Mouse (Mus musculus) A20 (cell line): Measurements from ENCODE around the gene Gm21680.
"Not testable (repeated sequence)": the region's sequence is repeated elsewhere in the genome, so short reads cannot be mapped to it uniquely, and the experiment has no call there.

Experiments used
- DNase-seq: peaks from one replicate; pipeline ENCODE4 v3.0.0-alpha.2; 2011; ENCODE audit warnings: low read depth, low spot score

The Gm21680 gene

GRCm38 (mm10) chr5:25972563-25972962 is at the start of gene Gm21680:
Gm21680 (minus strand) TSS chr5:25972663.
- DNase-seq: not testable (repeated sequence)

- DNase-seq: not testable (repeated sequence)
These were observed 35.2 kb upstream of the Gm21680 start for GRCm38 (mm10) chr5:26007697-26008096.

GRCm38 (mm10) chr5:26006937-26007695 is 34.7 kb upstream of the Gm21680 start:
- DNase-seq: not testable (repeated sequence)

- not testable (repeated sequence) for DNase-seq
These were observed 32.2 kb upstream of the Gm21680 start, which contains the start of gene Gm1979 for GRCm38 (mm10) chr5:26004698-26005097. Gm1979 (minus strand) TSS chr5:26004798.

GRCm38 (mm10) chr5:25988550-25988949 is 16.1 kb upstream of the Gm21680 start, which contains the start of gene Gm21698:
Gm21698 (minus strand) TSS chr5:25988650.
- not testable (repeated sequence) for DNase-seq

- DNase-seq: not testable (repeated sequence)
These were observed 15.4 kb downstream of the Gm21680 start for GRCm38 (mm10) chr5:25957050-25957449.

GRCm38 (mm10) chr5:25956611-25957010 is 15.9 kb downstream of the Gm21680 start:
- DNase-seq: not testable (repeated sequence)

GRCm38 (mm10) chr5:25954317-25954716 is 18.1 kb downstream of the Gm21680 start, which contains the start of gene Gm21671:
Gm21671 (minus strand) TSS chr5:25954417.
- DNase-seq: not testable (repeated sequence)

GRCm38 (mm10) chr5:25945391-25945790 is 27.1 kb downstream of the Gm21680 start:
- DNase-seq: not testable (repeated sequence)

GRCm38 (mm10) chr5:25942281-25942680 is 30.2 kb downstream of the Gm21680 start, which contains the start of gene Gm21663:
Gm21663 (minus strand) TSS chr5:25942381.
- not testable (repeated sequence) for DNase-seq
